Mouse (Mus musculus) limb, embryonic 15.5 days (tissue): ENCODE data around the gene L1cam. TPM values are rescaled to one million over a fixed set of nuclear protein-coding genes. Genes with fewer than 3 reads are reported as not detected.
A peak's percentile ranks its signal among the peaks of the same experiment; 100 is the strongest.

Source experiments
- ATAC-seq: fragments of 200-750 bp; cut with Nextera tagmentation; 2 replicates; pipeline ENCODE4 v1.8.0; 2017; ENCODE audit warnings: low read depth, moderate TSS enrichment; ENCODE audit not compliant: insufficient number of reproducible peaks, low FRiP score, low TSS enrichment
- H3K27ac ChIP-seq: fragments of 300-500 bp; sonication (generic); 2 replicates; pipeline ENCODE4 v1.5.1; 2015; ENCODE audit warnings: moderate library complexity, mild to moderate bottlenecking, inconsistent platforms
- H3K27me3 ChIP-seq: fragments of 300-500 bp; sonication (generic); 2 replicates; pipeline ENCODE4 v1.6.1; 2015; ENCODE audit warnings: inconsistent platforms
- H3K36me3 ChIP-seq: fragments of 300-500 bp; sonication (generic); 2 replicates; pipeline ENCODE4 v1.6.1; 2015; ENCODE audit warnings: inconsistent platforms
- H3K4me1 ChIP-seq: fragments of 300-500 bp; sonication (generic); 2 replicates; pipeline ENCODE4 v1.6.1; 2015; ENCODE audit warnings: inconsistent platforms
- H3K4me2 ChIP-seq: fragments of 300-500 bp; sonication (generic); 2 replicates; pipeline ENCODE4 v1.6.1; 2015; ENCODE audit warnings: mild to moderate bottlenecking, inconsistent platforms
- H3K4me3 ChIP-seq: fragments of 300-500 bp; sonication (generic); 2 replicates; pipeline ENCODE4 v1.5.1; 2015; ENCODE audit warnings: mild to moderate bottlenecking, inconsistent platforms
- H3K9ac ChIP-seq: fragments of 300-500 bp; sonication (generic); 2 replicates; pipeline ENCODE4 v1.6.1; 2015; ENCODE audit warnings: inconsistent platforms
- H3K9me3 ChIP-seq: fragments of 300-500 bp; sonication (generic); 2 replicates; pipeline ENCODE4 v1.6.1; 2016; ENCODE audit warnings: inconsistent platforms
- WGBS: fragments of 180-500 bp; shearing (Covaris S2); methylation state at CpG from one replicate; pipeline ENCODE4 v1.1.7; 2015; 5-methylcytosine and 5-hydroxymethylcytosine counted together
- polyA plus RNA-seq: library from polyadenylated mRNA; unstranded; fragments of >200 nt; fragmentation: Nextera tagmentation; extraction: Ambion mirVana; gene quantifications from 2 replicates; pipeline ENCODE4 v1.2.1, GENCODE M21; 2015

Gene L1cam
- polyA plus RNA-seq, 1 experiment from 2014 or later: 4.0 TPM

- no peaks in the 10 kb centered on the region for H3K4me1 ChIP-seq
- 58% methylated on average over 1 of the region's 1 CpGs for whole genome bisulfite sequencing
- H3K27me3 ChIP-seq: no peaks in the 10 kb centered on the region
- no peak overlapping the region for H3K4me2 ChIP-seq
- no peak overlapping the region for H3K9ac ChIP-seq
- no peak overlapping the region for H3K27ac ChIP-seq
- H3K36me3 ChIP-seq: no peaks in the 10 kb centered on the region
- no peaks in the 10 kb centered on the region for H3K9me3 ChIP-seq
- H3K4me3 ChIP-seq: no peak overlapping the region
- no peak for ATAC-seq
Measured at GRCm38 (mm10) chrX:73871956-73872355, 23.9 kb downstream of the L1cam start.

GRCm38 (mm10) chrX:73871474-73871873 lies 24.4 kb downstream of the L1cam start:
- Histone ChIP-seq H3K4me3 (no peak overlapping the region), H3K9ac (no peak overlapping the region), H3K9me3 (no peaks in the 10 kb centered on the region), H3K4me2 (no peak overlapping the region), H3K27me3 (no peaks in the 10 kb centered on the region), H3K4me1 (no peaks in the 10 kb centered on the region), H3K36me3 (no peaks in the 10 kb centered on the region), H3K27ac (no peak overlapping the region)
- ATAC-seq: no peak

DNA sequence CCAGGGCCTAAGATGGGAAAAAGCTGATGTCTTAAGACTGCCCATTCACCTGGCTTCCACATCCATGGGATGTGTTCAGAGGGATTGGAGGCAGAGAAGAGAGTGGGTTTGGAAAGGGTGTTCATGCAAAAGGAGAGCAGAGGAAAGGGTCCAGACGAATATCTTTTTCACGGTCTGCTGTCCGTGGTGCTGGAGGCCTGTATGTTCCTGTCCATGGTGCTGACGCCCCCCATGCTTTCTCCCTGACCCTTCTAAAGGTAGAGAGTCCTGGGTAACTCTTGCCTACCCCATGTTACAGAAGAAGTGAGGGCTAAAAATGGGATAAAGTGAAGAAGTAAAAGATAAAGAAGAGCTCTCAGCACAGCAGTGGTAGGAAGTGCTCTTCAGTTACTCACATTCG lies 26.6 kb downstream of the L1cam start:
- Histone ChIP-seq H3K36me3 (no peaks in the 10 kb centered on the region), H3K27me3 (no peaks in the 10 kb centered on the region), H3K9ac (no peak overlapping the region), H3K4me2 (no peak overlapping the region), H3K4me1 (no peaks in the 10 kb centered on the region), H3K27ac (no peak overlapping the region), H3K9me3 (no peaks in the 10 kb centered on the region), H3K4me3 (no peak overlapping the region)
- no peak for ATAC-seq
- 13% methylated on average over 5 of the region's 5 CpGs for WGBS

DNA sequence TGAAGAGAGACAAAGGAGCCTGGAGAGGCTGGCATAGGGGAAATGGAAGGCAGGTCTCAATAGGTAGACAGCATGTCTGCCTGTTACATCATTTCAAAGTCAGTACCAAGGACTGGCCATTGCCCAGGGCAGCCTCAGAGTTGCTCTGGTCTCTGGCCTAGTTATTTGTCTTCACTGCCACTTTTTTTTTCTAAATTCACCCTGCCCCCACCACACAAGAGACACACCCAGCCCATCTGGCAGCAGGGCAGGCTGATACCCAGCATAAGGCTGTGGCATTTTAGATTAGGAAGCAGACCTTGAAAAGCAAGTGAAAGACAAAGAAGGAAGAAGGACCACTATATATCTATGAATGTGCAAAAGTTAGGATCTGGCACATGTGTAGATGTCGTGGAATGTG lies 28.1 kb downstream of the L1cam start:
- no peak for ATAC-seq
- Histone ChIP-seq H3K9me3 (no peaks in the 10 kb centered on the region), H3K27ac (no peak overlapping the region), H3K27me3 (no peaks in the 10 kb centered on the region), H3K9ac (no peak overlapping the region), H3K4me2 (no peak overlapping the region), H3K36me3 (no peaks in the 10 kb centered on the region), H3K4me3 (no peak overlapping the region), H3K4me1 (no peaks in the 10 kb centered on the region)
- 63% methylated on average over 1 of the region's 1 CpGs for WGBS

DNA sequence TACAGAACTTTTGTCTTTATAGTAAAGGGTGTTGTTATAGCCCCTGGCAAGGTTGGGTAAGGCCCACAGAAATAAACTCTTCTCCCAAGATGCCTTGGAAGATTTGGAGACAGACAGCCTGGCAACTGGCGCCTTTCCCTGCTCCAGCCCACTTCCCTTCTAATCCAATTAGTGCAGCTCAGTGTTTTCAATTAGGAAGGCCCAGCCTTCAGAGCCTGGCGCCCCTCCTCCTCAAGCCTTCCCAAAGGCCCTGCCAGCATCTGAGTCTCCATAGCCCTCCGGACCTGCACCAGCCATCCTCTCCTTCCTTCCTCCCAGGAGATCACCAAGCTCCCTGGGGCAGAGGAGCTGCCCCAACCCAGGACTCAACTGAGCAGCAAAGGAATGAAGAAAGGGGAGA lies 28.6 kb downstream of the L1cam start:
- no peaks in the 10 kb centered on the region for H3K9me3 ChIP-seq
- H3K4me2 ChIP-seq: no peak overlapping the region
- 22% methylated on average over 3 of the region's 3 CpGs for WGBS
- H3K4me1 ChIP-seq: no peaks in the 10 kb centered on the region
- H3K4me3 ChIP-seq: no peak overlapping the region
- no peaks in the 10 kb centered on the region for H3K36me3 ChIP-seq
- H3K27me3 ChIP-seq: no peaks in the 10 kb centered on the region
- no peak for ATAC-seq
- no peak overlapping the region for H3K9ac ChIP-seq
- H3K27ac ChIP-seq: no peak overlapping the region

GRCm38 (mm10) chrX:73864692-73865091 lies 31.2 kb downstream of the L1cam start:
- Histone ChIP-seq H3K27me3 (no peaks in the 10 kb centered on the region), H3K9me3 (no peaks in the 10 kb centered on the region), H3K9ac (no peak overlapping the region), H3K27ac (no peak overlapping the region), H3K4me1 (no peaks in the 10 kb centered on the region), H3K4me2 (no peak overlapping the region), H3K36me3 (no peaks in the 10 kb centered on the region), H3K4me3 (no peak overlapping the region)
- WGBS: 46% methylated on average over 3 of the region's 3 CpGs
- ATAC-seq: no peak

- Histone ChIP-seq H3K27ac (no peak overlapping the region), H3K4me2 (no peak overlapping the region), H3K9me3 (no peaks in the 10 kb centered on the region), H3K36me3 (no peaks in the 10 kb centered on the region), H3K27me3 (no peaks in the 10 kb centered on the region), H3K4me1 (no peaks in the 10 kb centered on the region), H3K4me3 (no peak overlapping the region), H3K9ac (no peak overlapping the region)
- ATAC-seq: no peak
- WGBS: 67% methylated on average over 3 of the region's 3 CpGs
Measured at GRCm38 (mm10) chrX:73855087-73855408, 40.9 kb downstream of the L1cam start.

DNA sequence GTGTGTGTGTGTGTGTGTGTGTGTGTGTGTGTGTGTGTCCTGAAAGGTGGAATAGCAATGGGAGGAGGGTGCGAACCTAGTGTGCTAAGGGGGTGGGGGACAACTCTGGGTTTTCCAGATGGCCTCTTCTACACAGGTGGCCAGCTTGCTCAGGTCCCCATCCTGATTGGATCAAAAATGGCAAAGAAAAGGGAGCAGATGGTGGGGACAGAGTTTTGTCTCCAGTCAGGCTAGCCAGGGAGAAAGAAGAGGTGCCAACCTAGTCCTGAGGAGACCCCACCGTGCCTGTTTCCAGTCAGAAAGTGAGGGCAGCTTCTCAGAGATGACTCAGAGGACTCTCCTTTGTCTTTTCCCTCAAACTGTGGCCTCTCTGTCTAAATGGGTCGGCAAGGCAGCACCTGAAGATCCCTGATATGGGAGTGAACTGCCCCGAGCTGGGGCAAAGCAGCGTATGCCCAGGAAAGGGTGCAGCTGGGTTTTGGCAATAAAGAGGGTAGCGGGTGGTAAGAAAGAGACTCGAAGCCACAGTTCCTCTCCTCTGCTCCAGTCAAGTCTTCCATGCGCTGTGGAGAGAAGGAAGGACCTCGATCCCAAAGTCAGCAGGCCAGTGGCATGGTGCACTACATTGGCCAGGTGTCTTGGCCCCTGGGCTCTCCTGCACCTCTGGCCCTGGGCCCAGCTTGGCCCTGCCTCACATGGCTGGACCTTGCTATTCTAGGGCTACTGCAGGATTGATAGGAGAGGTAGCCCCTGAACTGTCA lies 41.4 kb downstream of the L1cam start:
- no peak overlapping the region for H3K27ac ChIP-seq
- 86% methylated on average over 8 of the region's 9 CpGs for WGBS
- no peak overlapping the region for H3K4me3 ChIP-seq
- H3K36me3 ChIP-seq: no peaks in the 10 kb centered on the region
- H3K9me3 ChIP-seq: no peaks in the 10 kb centered on the region
- ATAC-seq: no peak
- H3K4me1 ChIP-seq: no peaks in the 10 kb centered on the region
- no peak overlapping the region for H3K4me2 ChIP-seq
- no peaks in the 10 kb centered on the region for H3K27me3 ChIP-seq
- H3K9ac ChIP-seq: no peak overlapping the region

GRCm38 (mm10) chrX:73836691-73837090 lies 59.2 kb downstream of the L1cam start:
- 78% methylated on average over 3 of the region's 3 CpGs for WGBS
- H3K9me3 ChIP-seq: no peaks in the 10 kb centered on the region
- no peak overlapping the region for H3K4me3 ChIP-seq
- no peak for ATAC-seq
- H3K27ac ChIP-seq: no peak overlapping the region
- H3K27me3 ChIP-seq: no peaks in the 10 kb centered on the region
- no peak overlapping the region for H3K9ac ChIP-seq
- no peak overlapping the region for H3K4me2 ChIP-seq
- no peaks in the 10 kb centered on the region for H3K36me3 ChIP-seq
- no peaks in the 10 kb centered on the region for H3K4me1 ChIP-seq

GRCm38 (mm10) chrX:73835731-73836130 lies 60.2 kb downstream of the L1cam start:
- WGBS: 87% methylated on average over 1 of the region's 1 CpGs

GRCm38 (mm10) chrX:73824185-73825151 lies 71.4 kb downstream of the L1cam start, which contains the start of gene Pdzd4:
Gene Pdzd4 (minus strand): TSS chrX:73824969.
- WGBS: 19% methylated on average over 72 of the region's 84 CpGs

More at GRCm38 (mm10) chrX:73835731-73836130, 60.2 kb downstream of the L1cam start:
- Histone ChIP-seq H3K36me3 (no peaks in the 10 kb centered on the region), H3K4me2 (no peak overlapping the region), H3K4me3 (no peak overlapping the region), H3K27me3 (no peaks in the 10 kb centered on the region), H3K27ac (no peak overlapping the region), H3K9ac (no peak overlapping the region), H3K9me3 (no peaks in the 10 kb centered on the region), H3K4me1 (no peaks in the 10 kb centered on the region)
- ATAC-seq: no peak

DNA sequence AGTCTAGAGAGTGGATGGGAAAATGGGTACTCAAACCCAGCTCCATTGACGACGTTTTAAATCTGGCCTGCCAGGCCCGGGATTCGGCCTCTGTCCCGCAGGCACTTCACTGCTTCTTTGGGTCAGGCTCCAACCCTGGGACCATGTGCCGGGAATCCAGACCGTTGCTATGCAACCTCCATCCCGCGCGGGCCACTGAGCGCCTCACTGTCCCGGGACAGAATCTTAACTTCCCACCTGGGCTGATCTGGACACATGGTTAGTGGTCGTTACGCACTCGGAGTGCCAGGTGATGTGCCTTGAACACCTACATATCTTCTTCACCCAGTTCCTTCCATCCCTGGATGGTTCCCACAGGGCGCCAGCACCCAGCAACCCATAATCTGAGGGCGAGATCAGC lies 72.2 kb downstream of the L1cam start:
- peaks cover 10% of the 10 kb centered on the region; the same call in 1 of the 2 replicates for H3K4me1 ChIP-seq
- no peak for ATAC-seq
- peaks cover 22% of the 10 kb centered on the region for H3K27me3 ChIP-seq
- H3K27ac ChIP-seq: no peak overlapping the region
- no peak overlapping the region for H3K9ac ChIP-seq
- WGBS: 17% methylated on average over 17 of the region's 17 CpGs
- H3K4me2 ChIP-seq: peak overlapping the region; percentile 65
- no peaks in the 10 kb centered on the region for H3K9me3 ChIP-seq
- H3K36me3 ChIP-seq: no peaks in the 10 kb centered on the region
- H3K4me3 ChIP-seq: peak overlapping the region; percentile 61

More at GRCm38 (mm10) chrX:73824185-73825151, 71.4 kb downstream of the L1cam start, which contains the start of gene Pdzd4:
- Histone ChIP-seq H3K27ac (peak within 1 kb of the TSS; percentile 65), H3K9me3 (no peaks in the 10 kb centered on the region), H3K4me1 (peaks cover 10% of the 10 kb centered on the region; the same call in 1 of the 2 replicates), H3K27me3 (peaks cover 22% of the 10 kb centered on the region), H3K4me2 (peak within 1 kb of the TSS; percentile 65), H3K9ac (peak within 1 kb of the TSS; percentile 60), H3K36me3 (no peaks in the 10 kb centered on the region), H3K4me3 (peak within 1 kb of the TSS; percentile 61)
- peak; percentile 74 for ATAC-seq
